Mouse (Mus musculus) right cerebral cortex, postnatal 36 days (tissue): ENCODE data around the gene Mesp2.

ENCODE experiments used
- DNase-seq, 2 experiments: peaks; one replicate each; pipeline ENCODE4 v3.0.0; 2022; ENCODE audit warnings: low spot score in 2 of 2, mixed read lengths in 1 of 2

Gene Mesp2

DNA sequence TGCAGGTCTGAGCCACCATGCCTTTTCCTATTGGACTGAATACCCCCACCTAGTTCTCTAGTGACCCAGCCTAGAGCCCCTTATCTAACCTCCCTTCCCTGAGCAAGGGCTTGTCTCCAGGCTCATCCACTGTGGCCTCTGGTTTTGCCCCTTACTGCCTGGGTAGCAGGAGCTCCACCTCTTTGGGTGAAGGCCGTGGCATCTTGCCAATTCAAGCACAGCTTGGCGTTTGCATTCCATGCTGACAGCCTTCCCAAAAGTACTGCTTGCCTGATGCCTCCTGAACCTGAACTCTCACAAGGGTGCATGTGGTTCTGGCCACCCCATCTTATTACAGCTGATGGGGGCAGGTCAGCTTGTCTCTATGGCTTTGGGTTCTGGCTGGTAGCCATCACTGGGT is 6.6 kb upstream of the Mesp2 start:
- no peak for DNase-seq

DNA sequence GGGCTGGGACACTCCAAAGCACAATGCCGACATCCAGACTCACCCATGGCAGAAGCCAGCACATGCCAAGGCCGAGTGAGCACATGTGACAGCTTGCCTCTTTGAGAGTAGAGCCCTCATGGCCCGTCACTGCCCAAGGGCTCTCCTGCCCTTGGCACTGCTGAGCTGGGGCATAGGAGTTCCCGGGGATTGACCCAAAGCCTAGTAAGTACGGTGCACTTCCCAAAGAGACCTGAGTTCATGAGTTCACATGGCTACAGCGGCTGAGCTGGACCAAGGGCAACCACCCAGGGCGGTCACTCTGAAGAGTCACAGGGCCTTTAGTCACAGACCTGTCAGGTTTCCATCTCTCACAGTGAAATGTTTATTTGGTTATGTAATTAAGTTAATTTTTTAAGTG is 2.0 kb upstream of the Mesp2 start:
- no peak for DNase-seq

DNA sequence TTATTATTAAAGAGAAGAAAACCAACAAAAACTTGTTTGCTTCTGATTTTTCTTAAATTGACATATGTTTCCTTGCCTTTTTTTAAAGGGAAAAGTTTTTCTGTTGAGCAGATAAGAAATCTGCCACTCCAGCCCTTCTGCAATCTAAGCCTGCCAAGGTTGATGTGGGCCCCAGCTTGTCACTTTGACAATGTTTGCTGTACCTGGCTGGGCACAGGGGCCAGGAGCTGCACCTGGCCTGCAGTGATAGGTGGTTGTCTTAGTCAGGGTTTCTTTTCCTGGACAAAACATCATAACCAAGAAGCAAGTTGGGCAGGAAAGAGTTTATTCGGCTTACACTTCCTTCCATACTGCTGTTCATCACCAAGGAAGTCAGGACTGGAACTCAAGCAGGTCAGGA is 2.9 kb downstream of the Mesp2 start:
- DNase-seq, result no peak

DNA sequence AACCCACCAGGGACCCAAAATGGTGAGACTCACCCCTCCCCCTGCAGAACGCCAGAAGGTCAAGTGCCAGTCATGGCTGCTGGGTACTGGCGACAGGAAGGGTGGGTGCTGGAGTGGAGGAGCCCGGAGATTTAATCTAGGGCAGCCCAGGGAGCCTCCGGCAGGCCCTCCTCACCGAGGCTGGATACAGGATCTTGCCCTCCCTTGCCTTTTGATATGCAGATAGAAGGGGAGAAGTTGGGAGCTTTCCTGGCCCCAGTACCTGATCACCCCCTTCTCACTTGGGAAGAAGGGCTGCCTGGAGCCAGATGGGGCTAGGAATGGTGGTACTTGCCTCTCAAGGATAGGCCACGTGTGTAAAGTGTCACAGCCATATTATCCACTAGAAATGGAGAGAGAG is 7.8 kb downstream of the Mesp2 start:
- DNase-seq, result no peak

DNA sequence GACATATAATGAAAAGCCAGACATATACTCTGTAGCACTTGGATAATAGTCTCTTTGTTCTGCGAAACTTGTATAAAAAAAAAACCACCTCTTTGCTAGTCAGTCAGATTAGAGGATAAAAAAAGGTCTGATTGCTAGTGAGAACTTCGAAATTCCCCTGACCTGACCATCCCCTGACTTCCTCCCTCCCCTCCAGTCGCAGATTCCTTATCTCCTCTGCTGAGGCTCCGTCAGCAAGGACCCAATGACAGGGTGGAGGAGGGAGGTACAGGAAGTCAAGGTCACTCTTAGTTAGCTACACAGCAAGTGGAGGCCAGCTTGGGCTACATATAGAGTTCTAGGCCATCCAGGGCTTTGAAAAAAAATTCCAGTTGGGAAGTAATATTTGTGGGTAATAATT is 9.0 kb downstream of the Mesp2 start:
- no peak for DNase-seq

DNA sequence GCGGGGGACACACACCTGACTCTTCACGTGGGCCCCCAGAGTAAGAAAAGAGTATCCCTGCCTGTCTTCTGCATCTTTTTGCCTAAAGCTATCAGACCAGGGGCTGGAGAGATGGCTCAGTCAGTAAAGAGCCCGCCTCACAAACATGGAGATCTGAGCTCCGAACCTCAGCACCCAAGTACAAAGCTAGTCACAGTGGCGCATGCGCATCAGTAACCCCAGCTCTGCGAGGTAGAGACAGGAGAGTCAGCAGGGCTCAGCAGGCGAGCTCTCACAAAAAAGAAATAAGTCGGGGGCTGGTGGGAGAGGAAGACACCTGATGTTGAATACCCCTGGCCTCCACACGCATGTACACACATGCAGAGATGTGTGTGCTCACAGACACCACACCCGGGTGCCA is 9.5 kb downstream of the Mesp2 start:
- DNase-seq, result no peak

DNA sequence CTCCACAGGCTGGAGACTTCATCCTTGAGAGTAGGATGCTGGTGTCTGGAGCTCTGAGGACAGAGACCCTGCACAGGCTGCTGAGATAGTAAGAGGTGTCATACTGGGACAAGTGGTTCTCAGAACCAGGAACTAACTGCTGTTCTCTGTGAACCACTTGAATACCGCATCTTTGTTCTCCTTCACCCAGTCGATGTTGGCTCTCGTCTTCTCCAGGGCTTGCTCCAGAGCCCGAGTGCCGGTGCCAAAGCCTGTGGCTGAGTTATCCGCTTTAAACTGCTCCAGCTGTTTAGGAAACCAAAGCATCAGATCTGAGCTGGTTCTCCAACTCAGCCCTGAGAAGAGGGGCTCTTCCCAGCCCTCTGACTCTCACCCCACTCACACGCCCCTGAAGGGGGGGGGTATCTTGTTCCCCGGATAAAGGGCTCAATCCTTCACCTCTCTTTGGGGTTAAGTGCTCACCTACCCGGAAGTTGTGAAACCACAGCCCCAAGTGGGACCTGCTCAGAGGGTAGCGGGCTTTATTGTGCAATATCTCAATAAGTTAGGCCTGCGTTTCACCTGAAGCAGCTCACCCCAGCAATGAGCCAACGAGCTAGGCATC is 11.7 kb downstream of the Mesp2 start:
- no peak for DNase-seq

DNA sequence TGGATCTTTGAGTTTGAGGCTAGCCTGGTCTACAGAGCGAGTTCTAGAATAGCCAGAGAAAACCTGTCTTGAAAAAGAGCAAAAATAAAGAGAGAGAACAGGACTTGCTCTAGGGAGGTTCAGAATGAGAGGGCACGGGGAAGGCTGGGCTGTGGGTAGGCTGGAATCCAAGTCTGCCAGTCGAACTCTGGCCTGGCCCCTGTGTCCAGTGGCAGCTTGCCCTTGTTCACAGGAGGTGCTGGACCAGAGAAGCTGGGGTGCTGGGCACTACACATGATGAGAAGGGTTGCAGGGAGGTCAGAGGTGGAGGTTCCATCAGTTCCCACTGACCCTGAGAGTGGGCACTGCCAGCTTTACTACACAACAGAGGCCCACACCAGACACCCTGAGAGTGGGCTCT is 17.8 kb downstream of the Mesp2 start:
- DNase-seq, result no peak

DNA sequence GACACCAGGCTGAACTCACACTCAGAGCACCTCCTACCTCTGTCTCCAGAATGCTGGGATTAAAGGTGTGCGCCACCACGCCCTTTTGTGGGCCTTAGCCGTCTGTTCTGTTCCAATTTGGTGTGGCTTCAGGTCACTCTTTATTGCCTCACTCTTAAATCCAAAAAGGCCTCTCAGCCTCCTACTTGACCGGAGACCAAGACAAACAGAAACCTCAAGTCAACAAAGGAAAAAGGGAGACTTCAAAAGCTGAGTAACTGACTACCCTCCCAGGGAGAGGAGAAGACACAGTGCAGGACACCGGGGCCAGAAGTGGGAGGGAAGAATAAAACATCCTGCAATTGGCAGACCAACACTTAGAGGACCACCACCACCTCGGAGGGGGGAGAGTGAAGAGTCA is 20.6 kb downstream of the Mesp2 start:
- DNase-seq, result no peak

DNA sequence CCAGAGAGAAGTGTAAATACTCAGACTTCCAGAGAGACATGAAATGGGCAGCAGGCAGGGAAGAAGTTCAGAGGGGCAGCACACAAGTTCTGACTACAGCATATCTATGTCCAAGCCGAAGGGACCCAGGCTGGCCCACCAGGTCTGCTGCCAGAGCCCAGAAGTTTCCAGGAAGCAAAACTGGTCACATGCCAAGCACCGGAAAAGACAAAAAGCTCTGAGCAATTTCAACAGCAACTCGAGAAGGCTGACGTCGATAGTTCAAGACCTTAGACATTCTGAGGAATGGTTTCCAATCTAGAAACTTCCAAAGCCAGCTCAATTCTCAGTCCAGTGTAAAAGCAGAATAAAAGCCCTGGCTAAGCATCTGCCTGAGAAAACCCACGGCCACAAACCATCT is 21.1 kb downstream of the Mesp2 start:
- no peak for DNase-seq

DNA sequence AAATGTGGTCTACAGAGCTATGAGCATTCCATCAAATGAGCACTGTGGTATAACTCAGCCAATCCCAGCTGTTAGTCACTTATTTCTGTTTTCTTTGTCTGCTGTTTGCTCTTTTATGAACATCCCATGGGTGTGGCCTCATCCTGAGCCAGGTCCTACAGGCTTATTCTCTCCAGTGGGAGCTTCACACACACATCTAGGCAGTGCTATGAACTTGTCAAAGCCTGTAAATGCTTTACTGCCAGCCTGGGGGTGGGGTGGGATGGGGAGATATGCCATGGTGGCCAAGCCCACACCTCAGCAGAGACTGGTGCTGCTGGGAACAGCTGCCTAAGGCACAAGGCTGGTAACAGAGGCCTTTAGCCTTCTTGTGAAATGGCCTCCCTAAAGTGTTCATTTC is 22.5 kb downstream of the Mesp2 start:
- no peak for DNase-seq

DNA sequence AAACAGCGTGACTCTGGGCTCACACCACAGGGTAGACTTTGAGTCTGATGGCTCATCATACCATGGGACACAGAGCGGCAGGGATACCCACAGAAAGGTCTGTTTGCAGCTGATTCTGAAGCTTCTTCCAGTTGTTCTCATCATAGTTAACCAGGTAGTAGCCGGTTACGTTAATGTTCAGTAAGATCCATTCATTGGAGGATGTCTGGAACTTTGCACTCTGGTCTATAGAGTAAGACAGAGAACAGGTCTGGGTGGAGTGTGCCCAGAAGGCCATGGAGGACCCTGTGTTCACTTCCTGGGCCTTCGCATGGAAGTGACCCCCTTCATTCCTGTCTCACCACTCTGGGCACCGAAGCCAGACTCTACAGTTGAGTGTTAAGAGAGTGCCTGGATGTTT is 24.7 kb downstream of the Mesp2 start:
- no peak for DNase-seq

DNA sequence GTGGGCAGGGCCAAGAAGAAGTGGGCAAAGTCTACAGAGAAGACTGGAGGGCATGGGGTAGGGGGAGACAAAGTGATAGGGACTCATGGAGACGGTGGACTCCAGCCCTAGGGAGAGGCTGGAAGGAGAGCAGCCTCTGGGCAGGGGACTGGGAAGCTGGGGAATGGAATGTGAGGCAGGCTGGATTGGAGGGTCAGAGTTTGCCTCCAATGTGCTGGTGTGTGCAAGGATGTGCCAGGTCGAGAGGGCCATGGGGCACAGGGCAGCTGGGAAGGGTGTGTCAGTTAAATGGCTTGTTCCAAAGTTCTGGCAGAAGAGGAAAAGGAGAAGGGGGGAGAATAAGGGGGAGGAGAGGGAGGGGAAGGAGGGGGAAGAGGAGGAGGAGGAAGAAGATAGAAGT is 26.7 kb downstream of the Mesp2 start:
- DNase-seq, result no peak

DNA sequence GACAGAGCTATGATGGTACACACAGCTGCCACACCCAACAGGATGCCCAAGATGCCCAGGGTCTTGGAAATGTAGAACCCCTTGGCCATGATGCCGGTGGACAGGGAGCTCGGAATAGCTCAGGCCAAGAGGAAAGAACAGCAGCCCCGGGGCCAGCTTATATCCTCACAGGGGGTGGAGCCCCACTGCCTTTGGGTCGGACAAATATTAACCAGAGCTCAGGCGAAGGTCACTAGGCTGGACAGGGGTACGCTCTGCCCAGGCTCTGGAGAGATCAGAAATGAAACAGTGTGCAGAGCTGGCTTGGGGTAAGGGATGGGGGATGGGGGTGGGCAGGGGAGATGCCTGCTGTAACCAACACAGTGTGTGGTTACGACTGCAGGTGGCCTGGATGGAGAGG is 31.6 kb downstream of the Mesp2 start:
- DNase-seq, result no peak

DNA sequence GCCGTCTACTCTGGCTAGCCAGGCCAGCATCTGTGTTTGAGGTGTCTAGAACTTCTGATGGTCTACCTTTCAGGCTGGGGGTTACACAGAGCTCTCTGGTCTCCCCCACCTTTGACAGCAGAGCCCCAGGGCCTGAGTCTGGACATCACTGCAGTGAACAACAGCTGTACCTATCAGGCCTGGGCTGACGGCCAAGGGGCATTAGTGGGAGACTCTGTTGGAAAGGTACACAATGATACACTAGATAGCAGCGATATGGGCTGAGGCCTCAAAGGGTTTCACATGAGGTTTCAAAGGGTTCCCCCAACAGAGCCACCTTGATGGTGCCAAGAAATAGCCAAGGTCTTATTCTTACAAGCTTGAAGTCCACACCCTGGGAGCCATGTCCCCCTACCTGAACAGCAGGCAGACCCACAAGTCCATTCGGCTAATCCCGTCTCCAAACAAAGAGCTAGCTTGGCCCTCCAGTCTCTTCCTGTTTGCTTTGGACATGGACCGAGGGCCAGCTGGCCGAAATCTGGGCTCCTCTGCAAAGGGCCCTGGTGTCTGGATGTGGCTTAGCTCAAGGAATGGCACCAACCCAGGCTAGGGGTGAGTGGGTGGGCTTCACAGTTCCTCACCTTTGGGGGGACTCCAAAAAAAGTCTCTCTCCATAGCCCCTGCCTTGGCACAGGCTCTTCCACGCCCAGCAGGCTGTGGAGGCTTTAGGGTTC is 33.7 kb downstream of the Mesp2 start:
- DNase-seq, result no peak

DNA sequence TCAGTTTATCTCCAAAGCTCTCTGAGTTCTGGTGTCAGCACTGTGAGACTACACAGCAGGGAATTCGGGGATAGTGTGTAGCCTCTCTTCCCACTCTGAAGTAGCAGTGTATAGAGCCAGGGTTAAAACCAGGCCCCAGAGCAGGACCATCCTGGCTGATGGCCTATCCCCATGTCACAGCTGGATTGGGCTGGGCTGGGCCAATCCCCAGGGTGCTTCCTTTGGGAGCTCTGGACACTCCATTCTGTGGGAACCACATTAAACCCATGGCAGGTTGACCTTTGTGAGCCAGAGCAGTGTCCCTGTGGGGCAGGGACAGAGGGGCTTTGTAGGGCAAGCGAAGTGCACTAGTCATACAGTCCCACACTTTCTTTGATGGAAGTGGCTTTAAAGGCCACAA is 35.8 kb downstream of the Mesp2 start:
- DNase-seq, result no peak

DNA sequence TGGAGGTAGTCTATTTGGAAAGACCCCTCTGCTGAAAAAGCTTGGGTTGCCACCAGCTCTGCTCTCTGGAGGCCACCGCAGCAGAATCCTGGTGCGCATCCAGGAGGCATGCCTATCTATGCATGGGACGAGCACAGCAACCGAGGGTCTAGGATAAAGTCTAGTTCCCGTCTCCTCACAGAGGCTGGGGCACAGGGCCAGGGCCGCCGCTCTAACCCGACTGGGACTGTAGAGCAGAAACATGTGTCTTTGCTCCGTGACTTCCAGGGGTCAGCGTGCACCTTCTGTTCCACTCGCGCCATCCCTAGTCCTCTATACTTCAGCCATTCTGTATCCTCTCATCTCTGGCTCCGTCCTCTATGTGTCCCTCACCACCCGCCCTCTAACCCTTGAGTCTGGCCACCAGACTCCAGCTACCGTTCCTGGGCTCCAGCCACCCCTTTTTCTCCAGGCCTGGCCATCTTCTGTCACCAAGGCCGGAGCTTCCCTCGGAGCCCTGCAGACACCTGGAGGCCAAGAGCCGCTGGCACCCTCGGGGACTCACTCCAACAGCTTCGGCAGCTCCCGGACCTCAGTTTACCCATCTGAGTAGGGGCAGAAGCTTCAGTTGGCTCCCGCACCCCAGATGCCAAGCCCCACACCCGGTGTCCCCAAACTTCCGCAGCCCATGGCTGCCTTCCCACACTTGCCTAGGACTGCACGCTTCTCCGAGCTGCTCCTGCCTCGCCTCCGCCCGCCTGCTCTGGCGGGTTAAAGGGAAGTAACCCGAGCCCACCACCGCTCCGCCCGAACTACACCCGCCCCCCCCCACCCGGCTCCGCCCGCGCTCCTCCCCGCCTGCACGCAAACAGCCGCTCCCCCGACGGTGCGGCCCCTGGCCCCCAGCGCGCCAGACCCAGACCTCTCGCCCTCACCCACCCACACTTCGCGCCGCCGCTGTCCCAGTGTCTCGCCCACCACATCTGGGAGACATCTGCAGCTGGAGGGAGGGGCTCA is 37.2 kb downstream of the Mesp2 start:
- DNase-seq, result no peak

DNA sequence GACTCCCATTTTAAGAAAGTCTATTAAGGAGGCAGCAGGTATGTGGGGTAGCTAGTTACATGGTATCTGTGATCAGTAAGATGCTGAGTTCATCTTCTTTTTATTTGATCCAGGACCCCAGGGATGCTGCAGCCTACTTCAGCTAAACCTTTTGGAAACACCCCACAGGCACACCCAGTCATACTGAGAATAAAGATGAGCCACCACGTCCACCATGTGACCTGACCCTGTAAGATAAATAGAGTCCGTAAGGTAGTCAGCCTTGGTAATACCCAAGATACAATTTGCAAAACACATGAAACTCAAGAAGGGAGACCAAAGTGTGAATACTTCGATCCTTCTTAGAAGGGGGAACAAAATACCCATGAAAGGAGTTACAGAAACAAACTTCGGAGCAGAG is 45.8 kb downstream of the Mesp2 start:
- no peak for DNase-seq

DNA sequence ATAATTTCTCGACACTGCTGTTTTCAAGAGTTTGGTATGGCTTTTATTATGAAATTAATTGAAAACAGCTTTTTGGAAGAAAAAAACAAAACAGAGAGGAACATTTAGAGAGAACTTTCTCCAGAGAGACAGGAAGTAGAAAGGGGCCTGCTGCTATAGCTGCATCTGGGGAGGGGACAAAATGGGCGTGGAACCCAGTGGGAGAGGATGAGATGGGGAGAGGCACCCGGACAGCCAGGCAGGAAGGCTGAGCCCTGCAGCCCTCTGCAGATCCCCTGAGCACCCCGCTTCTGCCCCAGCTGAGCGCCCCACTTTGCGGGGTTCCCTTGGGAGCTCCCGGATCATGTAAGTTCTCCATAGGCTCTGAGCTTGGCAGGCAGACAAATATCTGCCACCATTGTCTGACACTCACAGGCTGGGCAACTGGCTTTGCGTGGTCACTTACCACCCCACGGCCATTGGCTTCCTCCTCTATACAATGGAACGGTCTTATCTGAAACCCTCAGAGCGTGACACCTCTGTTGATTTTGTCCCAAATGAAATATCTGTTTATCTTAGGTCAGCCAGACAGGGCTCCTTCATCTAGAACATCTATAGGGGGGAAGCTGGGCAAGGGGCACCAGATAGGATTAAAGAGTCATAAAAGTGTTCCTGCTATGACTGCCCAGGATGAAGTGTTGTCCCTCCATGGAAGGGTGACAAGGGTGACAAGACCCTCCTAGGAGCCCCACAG is 47.8 kb downstream of the Mesp2 start:
- no peak for DNase-seq

DNA sequence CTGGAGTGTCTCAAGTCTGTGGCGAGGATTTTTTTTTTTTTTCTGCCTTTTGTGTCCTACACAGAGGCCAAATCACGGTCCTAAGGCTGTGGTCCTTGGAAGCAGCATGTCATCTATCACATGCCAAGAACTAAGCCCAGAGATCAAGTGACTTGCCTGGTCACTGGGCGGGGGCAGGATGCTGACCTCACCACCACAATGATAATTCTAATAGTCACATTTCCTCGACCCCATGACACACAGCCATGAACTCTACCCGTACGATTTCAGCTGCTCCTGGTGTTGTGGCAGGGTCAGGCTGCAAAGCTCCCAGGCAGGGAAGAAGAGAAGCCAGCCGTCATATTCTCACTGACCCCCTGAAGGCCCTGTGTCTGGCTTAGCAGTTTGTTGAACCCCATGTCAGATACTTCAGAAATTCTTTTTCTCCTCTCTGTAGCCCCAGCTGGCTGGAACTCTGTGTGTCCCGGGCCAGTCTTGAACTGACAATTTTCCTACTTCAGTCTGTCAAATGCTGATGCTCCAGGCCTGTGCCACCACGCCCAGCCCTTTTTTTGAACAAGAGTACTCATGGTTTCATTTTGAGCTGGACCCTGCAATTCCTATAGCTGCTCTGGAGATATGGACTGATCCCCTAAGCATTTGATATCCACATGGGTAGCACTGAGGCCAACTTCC is 48.6 kb downstream of the Mesp2 start:
- DNase-seq, result no peak

DNA sequence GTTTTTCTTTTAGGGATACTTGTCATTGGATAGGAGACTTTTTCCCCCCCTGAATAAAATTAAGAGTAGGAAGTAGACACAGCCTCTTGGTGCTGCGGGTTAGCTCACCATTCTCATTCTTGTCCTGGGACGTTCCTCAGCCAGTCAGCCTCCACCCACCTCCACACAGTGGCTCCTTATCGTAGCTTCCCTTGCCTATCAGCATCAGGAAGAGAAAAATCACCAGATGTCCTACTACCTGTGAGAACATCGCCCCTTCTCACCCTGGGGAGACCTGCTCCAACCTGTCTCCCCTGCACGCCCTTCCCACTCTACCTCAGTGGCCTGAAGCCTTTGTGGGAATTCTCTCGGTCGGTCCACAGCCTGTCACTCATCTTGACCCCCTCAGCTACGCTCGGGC is 50.3 kb downstream of the Mesp2 start, which contains the start of gene Anpep:
TSS of gene Anpep (minus strand) at position 249 of the 400 bp plus-strand sequence.
- no peak for DNase-seq
